16 mouse cellular contexts compared by ENCODE assay signal in the genomic region with DNA sequence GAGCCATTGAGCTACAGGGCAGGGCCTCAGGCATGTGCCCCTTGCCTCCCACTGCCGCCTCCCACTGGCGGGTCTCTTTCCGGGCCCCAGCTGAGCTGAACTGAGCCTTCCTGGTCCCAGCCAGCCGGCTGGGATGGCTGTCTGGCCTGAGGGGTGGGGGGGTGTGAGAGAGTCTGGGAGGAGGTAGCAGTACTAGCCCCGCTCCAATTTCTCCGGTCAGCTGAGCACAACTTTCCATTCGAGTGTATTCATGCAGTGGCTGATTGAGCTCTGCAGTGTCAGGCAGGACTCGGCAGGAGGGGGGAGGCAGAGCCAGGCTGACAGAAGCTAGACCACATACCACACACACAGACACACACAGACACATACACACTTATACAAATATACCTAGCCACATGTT. TPM values are rescaled to one million over a fixed set of nuclear protein-coding genes. Genes with fewer than 3 reads are reported as not detected.
DNase-seq lines count a peak whose midpoint lies in the region; ATAC-seq lines count a peak whose summit lies in the region.
"Had no signal": no experiment of that assay in that cellular context is flagged by ENCODE, and none has a peak within 500 bp of the region (broad histone marks: within the 10 kb centered on the region; RNA-seq: fewer than 3 reads in every experiment).

No protein-coding gene starts in this region.

- no peak overlapping the region for H3K4me2 ChIP-seq in forebrain, embryonic 13.5 days
- H3K4me2 ChIP-seq in midbrain, embryonic 12.5 days (replicated peaks), result no peak overlapping the region
- H3K4me2 ChIP-seq: heart, embryonic 13.5 days; limb, embryonic 15.5 days had no signal

- no peak overlapping the region for H3K4me3 ChIP-seq in forebrain, embryonic 13.5 days
- H3K4me3 ChIP-seq in midbrain, embryonic 12.5 days, result no peak overlapping the region
- H3K4me3 ChIP-seq: erythroblast, embryonic 14.5 days; heart, embryonic 13.5 days; limb, embryonic 15.5 days had no signal

- no peaks in the 10 kb centered on the region for H3K9me3 ChIP-seq in forebrain, embryonic 13.5 days (replicated peaks)
- H3K9me3 ChIP-seq in midbrain, embryonic 12.5 days, result no peaks in the 10 kb centered on the region
- H3K9me3 ChIP-seq: heart, embryonic 13.5 days; limb, embryonic 15.5 days had no signal

- peaks cover 40% of the 10 kb centered on the region for H3K4me1 ChIP-seq in forebrain, embryonic 13.5 days
- peaks cover 24% of the 10 kb centered on the region; the same call in 1 of the 2 replicates for H3K4me1 ChIP-seq in midbrain, embryonic 12.5 days
- H3K4me1 ChIP-seq: limb, embryonic 15.5 days had no signal

- WGBS in forebrain, embryonic 13.5 days, result 4% methylated on average over 8 of the region's 8 CpGs
- 10% methylated on average over 8 of the region's 8 CpGs for WGBS in midbrain, embryonic 12.5 days

- ATAC-seq in forebrain, embryonic 13.5 days, result peak; percentile 61
- peak; percentile 44; the same call in 1 of the 2 replicates for ATAC-seq in midbrain, embryonic 12.5 days (ENCODE audit: low FRiP score, low read depth)

- H3K27ac ChIP-seq in forebrain, embryonic 13.5 days, result peak overlapping the region; percentile 35
- no peak overlapping the region for H3K27ac ChIP-seq in midbrain, embryonic 12.5 days (replicated peaks)
- H3K27ac ChIP-seq: heart, embryonic 13.5 days; limb, embryonic 15.5 days had no signal

- DNase-seq in cerebellum, postnatal 10 days, result peak; percentile 42 to 65
- DNase-seq in cerebellum, adult 9-10 months, result no peak
- peak; percentile 62 for DNase-seq in embryo, embryonic 11 days
- no peak for DNase-seq in adrenal gland, postnatal 36 days
- DNase-seq in urinary bladder, postnatal 25 days (ENCODE audit: low spot score), result no peak
- DNase-seq in adipocyte (ENCODE audit: low spot score), result no peak
- DNase-seq: cerebellum, adult 9-11 months; kidney, postnatal 25 days; lung, adult 2 months; thymus, adult 2 months had no signal

- no peaks in the 10 kb centered on the region for H3K36me3 ChIP-seq in forebrain, embryonic 13.5 days (ENCODE audit: poor library complexity, severe bottlenecking)
- no peaks in the 10 kb centered on the region for H3K36me3 ChIP-seq in midbrain, embryonic 12.5 days
- H3K36me3 ChIP-seq: heart, embryonic 13.5 days; limb, embryonic 15.5 days had no signal

- H3K9ac ChIP-seq in forebrain, embryonic 13.5 days, result no peak overlapping the region
- no peak overlapping the region for H3K9ac ChIP-seq in midbrain, embryonic 12.5 days (replicated peaks)
- H3K9ac ChIP-seq: heart, embryonic 13.5 days; limb, embryonic 15.5 days had no signal

- H3K27me3 ChIP-seq in forebrain, embryonic 13.5 days, result peaks cover 84% of the 10 kb centered on the region
- peaks cover 92% of the 10 kb centered on the region for H3K27me3 ChIP-seq in midbrain, embryonic 12.5 days

RNA-seq across cellular contexts. Expression of a gene that starts 15.4 kb away (rescaled TPM):
- 18.2 and 22.4 TPM in 2 replicates for polyA plus RNA-seq in forebrain, embryonic 13.5 days (2015; fragmentation: Nextera tagmentation; extraction: Ambion mirVana)
- polyA plus RNA-seq in midbrain, embryonic 12.5 days (2016; fragmentation: Nextera tagmentation; extraction: Ambion mirVana), result 19.8 and 25.1 TPM in 2 replicates
- total RNA-seq in adrenal gland, postnatal 36 days (2021), result not detected
- total RNA-seq: gastrocnemius, adult 8-10 months had no signal
- polyA plus RNA-seq: erythroblast, embryonic 14.5 days; heart, embryonic 13.5 days; limb, embryonic 15.5 days; lung, adult 2 months had no signal

RNA-seq across cellular contexts. Expression of a gene that starts 59.3 kb away (rescaled TPM):
- 0.37 and 0.74 TPM in 2 replicates for polyA plus RNA-seq in forebrain, embryonic 13.5 days (2015; fragmentation: Nextera tagmentation; extraction: Ambion mirVana)
- 3.8 and 8.8 TPM in 2 replicates for polyA plus RNA-seq in midbrain, embryonic 12.5 days (2016; fragmentation: Nextera tagmentation; extraction: Ambion mirVana)
- not detected for total RNA-seq in adrenal gland, postnatal 36 days (2021)
- polyA plus RNA-seq: erythroblast, embryonic 14.5 days had no signal

Comparison
In these comparisons a context has a peak if more than half of its experiments do, and no peak if none do; other contexts are left out.
1. DNase-seq: peak in cerebellum, postnatal 10 days (2 of 2) and embryo, embryonic 11 days (single experiment); none in cerebellum, adult 9-10 months (single experiment), adrenal gland, postnatal 36 days (0 of 2), urinary bladder, postnatal 25 days (single experiment) and adipocyte (single experiment).